Mouse (Mus musculus) left cerebral cortex, adult 11 months (tissue): ENCODE measurements at regions not wholly inside any gene's neighbourhood (a gene's known extent, or its start where the extent isn't known, plus 50 kb on each side); places are given as distances from the start of the nearest gene placed in this dataset.

Experiments
- DNase-seq: peaks from one replicate; pipeline ENCODE4 v3.0.0; 2022; ENCODE audit warnings: low spot score

DNA sequence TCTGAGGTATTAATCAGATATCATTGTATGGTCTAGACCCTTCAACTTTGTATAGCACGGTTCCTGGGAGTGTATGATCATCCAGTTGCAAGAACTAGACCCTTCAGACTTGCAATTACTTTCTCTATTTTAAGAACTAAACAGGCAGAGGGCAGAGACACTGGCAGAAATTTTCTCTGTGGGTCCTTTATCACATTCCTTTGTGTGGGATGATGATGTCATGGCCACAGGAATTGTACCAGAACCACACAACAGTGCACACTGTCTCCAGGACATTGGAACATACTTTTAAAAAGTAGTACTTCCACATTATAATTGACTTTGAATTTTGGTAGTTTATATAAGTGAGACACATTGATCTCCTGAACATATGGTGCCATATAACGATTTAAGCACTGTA is 674.2 kb downstream of the Rfpl4b start:
- DNase-seq = no peak

DNA sequence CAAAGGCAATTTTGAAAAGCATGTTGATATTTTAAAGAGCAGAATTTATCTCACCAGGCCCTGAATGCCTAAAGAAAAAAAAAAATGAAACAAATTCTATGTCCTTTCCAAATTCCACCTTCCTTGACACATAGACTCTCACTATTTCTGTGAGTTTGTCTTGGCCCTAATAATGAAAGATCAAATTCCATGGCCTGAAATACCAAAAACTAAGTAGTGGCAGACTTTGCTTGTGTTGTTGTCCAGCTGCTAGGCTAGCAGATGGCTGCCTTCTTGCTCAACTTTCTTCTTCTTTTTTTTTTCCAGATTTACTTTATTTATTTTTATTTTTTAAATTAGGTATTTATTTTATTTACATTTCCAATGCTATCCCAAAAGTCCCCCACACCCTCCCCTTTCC is 682.4 kb downstream of the Rfpl4b start:
- DNase-seq = no peak

DNA sequence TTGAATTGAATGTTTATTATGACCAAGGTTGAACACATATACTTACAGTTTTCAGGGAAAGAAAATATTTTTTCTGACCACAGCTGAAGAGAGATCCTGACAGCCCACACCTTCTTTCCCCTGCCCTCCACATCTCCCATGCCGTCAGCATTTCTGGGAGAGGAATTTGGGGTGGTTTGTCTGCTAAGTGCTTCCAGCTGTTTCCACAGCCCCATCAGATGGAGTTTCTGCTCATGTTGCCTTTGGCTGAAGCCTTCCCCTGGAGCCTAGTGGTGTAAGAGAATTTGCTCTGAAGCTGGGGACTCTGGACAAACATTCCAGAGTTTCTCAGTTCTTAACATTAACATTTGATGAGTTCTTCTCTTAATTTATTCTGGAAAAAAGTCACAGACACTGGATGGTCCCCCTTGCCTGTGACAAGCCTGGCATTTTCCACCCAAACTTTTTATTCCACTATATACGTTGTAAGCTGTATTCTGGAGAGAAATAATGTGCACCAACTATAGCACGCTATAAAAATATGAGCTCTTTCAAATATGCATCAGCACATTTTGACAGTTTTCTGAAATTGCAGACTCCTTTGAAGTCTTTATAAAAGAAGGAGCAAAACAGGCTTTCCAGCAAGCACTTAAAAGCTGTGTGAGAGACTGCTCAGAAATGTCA is 699.5 kb downstream of the Rfpl4b start:
- DNase-seq = no peak

DNA sequence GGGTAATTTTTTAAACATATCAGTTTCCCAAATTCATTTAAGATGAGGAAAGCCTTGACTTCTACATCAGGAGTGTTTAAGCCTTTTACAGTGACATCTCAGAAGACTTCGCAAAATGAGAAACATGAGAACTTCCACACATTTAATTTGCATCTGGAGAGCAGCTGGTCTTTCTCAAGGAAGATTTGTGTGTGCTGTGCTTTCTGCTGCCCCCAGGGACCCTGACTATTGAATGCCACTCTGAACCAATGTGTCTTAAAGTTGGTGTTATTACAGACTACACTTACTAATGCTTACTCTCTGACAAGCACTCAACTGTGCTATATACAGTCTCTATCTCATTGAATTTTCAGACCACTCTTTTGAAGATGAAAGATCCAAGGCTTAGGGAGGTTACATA is 703.0 kb downstream of the Rfpl4b start:
- DNase-seq = no peak

DNA sequence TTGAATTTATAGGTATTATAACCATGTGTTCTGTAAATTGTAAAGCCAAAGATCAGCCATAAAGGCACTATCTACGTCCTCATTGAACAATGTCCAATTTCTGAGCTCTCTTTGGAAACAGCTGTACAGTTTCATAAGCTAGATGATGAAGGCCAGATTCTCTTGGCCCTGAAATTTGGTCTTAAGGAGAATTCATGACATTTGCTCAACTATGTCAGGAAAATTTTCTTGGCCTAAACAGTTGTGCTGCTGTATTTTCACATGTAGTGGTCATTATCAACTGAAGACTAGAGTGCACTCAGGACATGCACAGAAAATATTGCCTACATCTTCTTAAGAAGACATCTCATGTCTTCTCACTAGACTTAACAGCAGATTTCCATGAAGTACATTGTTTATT is 705.1 kb downstream of the Rfpl4b start:
- DNase-seq = no peak

DNA sequence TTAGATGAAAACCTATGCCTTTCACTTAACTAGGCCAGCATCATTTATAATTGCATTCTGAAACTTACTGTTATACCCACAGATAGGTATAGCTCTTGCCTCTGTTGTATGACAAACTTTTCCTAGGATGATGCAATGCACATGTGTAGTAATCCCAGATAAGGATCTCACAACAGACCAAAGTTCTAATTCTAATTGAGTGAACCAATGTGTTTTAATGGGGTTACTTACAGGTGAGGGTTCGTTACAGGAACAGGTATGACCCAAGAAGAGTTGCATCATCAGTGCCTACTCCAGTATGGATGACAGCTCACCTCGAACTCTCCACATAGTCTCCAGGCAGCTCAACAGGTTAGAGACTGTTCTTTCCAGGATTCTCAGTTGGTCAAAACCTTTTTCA is 707.4 kb downstream of the Rfpl4b start:
- no peak for DNase-seq

DNA sequence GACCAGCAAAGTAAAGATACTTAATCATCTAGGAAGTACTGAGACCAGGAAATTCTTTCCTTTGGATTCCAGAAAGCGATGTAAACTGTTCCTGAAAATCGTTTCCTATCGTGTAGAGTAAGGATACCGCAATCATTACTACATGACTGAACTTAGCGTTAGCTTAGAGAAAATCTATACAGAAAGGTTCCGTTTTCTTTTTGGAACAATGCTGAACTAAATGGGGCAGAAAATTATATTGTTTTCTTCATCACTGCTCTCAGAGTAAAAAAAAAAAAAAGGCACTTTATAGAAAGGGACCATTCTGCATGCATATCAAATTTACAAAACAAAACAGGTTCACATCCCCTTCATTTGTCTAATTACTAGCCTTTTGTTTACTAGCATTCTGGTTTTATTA is 713.0 kb downstream of the Rfpl4b start:
- DNase-seq = no peak

DNA sequence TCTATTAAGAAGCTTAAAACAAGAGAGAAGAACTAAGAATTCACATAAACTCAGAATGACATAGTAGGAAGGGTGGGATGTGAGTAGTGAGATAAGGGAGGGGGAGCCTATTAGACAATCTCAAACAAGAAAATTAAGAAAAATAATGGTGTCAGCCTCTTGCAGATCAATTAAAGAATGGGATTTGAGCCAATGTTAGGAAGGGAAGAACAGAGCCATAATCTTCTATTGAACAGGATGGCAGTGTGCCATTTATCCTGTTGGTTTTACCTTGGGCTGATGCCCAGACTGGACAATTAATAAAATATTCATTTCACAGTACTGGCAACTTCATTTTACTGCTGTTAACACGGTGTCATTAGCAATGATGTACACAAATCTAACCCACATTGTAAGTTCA is 718.0 kb downstream of the Rfpl4b start:
- DNase-seq = no peak

DNA sequence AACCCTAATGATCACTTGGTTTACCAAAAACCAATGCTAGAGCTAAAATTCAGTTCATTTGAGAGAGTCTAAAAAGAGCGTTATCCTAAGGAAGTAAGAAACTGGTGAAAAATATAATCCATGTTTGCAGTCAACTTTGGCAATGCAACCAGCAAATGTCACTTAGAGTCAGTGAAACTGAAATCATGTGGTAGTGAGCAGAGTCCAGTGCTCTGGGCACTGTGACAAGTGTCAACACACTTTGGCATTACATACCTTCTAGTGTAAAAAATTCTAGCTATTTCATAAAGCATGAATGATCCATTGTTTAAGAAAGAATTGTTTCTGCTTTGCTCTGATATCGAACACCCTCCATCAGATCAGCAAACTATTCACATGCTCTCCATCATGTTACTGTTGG is 743.1 kb downstream of the Rfpl4b start:
- DNase-seq = no peak

DNA sequence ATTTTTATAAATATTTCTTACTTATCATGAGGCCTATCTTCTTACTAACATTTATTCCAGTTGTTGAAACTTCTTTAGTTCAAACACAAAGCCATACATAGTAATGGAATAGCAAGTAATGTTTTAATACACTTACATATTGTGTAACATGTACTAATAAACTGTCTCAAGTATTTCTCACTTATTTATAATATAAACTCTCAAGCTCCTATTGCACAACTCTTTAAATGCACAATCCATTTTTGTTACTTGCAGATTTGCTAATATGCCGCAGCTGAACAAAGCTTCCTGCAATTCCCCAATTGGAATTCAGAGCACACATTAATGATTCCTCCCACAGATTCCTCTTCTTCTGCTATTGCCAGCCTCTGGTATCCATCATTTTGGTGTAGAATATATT is 749.2 kb downstream of the Rfpl4b start:
- DNase-seq = no peak

DNA sequence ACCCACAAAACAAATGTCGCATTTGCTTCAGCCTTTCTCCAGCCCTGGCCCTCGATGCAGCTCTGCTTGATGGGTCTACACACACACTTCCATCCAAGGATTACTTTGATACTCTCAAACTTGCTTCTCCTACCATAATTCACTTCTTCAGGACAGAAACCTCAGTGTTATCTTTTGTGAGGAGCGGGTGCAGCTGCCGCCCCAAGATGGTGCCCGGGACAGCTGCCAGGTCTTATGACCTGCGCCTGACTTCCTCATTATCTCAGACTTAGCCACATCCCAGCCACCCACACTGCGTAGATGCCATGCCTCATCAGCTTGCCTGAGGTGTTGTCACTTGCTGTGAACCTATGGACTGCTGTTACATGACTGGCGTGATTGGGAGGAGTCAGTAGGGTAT is 762.5 kb downstream of the Rfpl4b start:
- no peak for DNase-seq

DNA sequence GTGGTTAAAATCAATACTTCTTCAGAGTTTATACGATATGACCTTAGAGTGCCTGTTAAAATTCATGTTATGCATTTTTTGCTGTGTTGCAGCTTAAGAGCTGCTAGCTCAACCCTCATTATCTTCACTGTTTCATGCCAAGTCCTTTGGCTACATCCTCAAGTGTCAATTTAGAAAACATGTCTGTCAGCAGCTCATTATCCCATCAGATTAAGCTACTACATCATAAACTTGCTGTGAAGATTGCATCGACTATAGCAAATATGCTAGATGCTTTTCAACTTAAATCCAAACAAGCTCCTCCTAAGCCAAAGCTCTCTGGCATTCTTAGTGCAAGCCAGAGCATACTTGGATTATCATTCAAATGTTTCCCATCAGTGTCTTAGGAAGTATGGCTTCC is 811.1 kb downstream of the Rfpl4b start:
- no peak for DNase-seq

DNA sequence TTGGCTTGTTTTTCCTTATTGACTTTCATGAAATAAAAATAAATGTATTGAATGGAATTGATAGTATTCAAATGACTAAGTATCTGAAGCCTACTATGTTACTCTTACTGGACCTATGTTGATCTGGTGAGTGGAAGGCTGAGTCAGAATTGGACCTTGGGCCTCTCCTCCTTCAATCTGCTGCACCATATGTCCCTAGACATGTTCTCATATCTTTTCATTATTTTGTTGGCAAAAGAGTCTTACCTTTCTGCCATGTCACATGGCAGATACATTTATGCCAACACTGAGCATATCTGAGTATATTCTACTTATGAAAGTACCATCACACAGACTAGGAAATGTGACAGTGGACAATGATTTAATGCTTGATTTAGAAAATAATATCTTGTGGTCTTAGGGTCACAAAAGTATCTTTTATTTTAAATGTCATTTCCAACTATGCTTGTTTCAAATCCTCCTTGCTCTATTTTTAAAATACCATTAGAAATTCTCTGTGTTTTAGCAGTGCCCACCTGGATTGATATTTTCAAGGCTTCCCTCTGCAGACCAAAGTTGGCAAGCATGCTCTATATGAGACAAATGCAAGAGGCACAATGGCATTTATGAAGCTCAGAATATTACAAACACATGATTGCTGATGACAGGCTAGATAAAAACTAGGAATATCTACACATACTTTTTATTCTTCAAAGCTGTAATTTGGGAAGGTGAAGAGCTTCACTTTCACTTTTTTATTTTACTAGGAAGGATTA is 825.7 kb downstream of the Rfpl4b start:
- DNase-seq = no peak

DNA sequence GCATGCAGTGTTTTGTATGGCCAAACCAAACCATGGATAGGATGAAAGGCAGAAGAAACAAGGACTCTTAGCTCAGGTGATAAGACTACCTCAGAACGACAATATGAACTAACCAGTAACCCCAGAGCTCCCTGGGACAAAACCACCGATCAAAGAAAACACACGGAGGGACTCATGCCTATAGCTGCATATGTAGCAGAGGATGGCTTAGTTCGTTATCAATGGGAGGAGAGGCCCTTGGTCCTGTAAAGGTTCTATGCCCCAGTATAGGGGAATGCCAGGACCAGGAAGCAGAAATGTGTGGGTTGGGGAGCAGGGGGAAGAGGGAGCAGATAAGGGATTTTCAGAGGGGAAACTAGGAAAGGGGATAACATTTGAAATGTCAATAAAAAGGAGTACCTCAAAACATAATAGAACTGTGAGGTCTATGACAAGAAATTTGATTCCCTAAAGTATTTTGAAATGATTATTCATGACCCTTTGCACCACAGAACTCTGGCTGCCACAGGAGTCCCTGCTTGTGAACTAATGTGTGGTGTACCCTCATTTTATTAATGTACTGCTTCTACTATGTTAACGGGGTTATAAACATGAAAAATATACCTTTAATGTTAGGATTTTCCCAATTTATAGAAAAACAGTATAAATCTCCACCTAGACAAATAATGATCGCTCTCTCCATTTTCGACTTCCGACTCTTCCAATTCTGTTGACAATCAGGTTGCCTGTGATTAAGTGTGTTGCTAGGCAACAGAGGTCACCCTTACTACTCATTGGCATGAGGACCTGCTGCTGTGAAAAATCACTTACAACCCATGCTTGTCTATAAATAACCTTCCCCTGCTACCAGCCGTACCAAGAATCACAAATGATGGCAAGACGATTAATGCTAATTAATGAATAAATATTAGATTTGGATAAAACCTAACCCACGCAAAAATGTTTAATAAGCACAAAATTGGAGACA is 833.0 kb downstream of the Rfpl4b start:
- DNase-seq = no peak

DNA sequence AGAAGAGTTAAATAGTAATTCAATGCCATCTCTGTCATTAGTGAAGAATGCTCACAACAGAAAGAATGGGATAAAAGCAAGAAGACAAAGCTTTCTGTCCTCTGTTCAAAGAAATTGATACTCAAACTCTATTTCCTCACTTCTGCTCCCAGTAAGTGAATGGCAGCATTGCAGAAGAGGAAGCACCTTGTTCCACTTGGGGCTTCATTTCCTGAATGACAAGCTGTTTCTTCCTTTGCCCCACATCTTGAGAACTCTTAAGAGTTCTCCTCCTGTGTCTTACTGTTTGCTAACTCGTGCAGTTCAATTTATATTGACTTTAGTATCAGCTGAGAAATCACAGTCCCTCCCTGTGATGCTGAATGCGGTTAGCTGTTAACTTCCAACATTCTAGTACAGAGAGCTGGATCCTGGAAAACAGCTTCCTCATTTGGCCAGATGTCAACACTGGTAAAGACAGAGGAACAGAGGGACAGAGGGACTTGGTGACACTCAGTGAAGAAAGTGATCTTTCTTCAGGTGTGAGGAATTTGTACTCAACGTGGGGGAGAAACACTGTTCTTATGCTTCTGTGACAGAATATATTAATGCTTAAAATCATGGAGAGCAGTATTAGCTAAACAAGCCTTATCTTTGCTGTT is 840.3 kb upstream of the Marcks start:
- no peak for DNase-seq

DNA sequence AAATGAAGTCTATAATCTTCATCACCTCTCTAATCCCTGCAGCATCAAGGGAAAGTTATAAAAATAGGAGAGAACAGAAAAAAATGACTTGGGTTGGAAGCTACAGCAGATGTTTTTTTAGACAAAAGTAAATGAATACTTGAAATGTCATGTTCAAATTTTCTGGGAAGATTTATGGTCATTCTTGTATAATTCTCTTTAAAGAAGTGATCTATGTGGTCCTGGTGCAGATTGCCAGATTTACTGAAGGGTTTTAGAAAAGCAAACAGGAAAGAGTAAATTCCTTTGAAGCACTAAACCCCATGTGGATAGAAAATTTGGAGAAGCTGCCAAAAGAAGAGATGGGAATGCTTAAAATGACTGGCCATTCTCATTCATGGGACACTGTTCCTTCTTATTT is 821.3 kb upstream of the Marcks start:
- DNase-seq = no peak

DNA sequence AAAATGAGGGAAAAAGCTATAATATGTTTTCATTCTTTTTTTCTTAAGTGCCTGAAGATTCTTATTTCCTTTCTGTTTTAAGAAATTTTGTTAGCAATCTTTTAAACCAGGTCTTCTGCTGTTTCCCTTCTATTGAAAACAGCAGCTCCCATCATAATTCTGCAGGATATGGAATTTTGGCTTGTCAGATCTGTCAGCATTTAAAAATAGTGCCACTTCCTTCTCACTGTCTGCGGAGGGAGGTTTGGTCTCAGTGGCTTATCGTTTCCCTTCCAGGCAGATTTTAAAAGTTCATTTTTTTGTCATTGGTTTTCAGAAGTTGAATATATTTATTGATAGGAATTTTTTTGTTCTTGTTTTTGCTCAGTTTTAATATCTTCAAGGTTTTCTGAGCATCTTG is 776.1 kb upstream of the Marcks start:
- DNase-seq = no peak

DNA sequence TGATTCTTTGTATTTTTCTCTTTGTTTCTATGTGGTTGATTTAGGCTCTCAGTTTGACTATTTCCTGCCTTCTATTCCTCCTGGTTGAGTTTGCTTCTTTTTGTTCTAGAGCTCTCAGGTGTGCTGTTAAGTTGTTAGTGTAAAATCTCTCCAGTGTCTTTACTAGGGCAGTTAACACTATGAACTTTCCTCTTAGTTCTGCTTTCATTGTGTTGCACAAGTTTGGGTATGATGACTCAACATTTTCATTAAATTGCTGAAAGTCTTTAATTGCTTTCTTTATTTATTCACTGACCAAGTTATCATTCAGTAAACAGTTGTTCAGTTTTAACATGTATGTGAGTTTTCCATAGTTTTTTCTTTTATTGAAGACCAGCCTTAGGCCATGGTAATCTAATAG is 772.9 kb upstream of the Marcks start:
- no peak for DNase-seq

DNA sequence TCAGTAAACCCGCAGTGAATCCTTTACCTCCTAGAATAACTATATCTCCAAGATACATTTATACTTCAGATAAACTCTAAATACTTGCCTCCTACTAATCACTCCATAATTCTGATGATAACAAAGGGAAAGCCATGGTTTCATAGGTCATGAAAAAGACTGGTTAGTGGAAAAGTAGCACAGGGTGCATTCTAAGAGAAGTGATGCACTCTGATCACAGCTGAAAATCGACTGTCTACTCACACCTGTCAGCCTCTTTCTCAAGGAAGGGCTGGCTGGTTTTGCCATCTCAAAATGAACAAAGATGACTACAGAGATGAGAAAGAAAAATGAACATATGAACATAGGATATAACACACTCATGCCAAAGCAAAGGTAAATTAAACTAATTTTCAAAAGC is 769.6 kb upstream of the Marcks start:
- no peak for DNase-seq

DNA sequence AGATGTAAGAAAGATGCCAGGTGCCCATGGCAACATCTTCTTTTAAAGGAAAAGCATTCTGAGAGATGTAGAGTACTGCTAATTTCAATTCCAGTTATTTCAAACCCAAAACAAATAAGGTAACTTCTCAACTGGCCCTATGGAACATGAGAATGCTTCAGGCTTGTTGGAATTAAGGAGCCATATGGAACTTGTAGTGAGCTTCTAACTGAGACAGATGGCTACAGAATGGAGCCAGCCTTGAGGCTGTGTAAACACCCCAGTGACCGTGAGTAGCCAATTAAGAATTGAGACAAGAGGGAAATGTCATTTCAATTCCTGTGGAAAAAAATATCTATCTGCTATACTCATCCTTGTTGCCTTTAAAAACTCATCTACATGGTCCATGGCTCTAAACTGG is 769.0 kb upstream of the Marcks start:
- DNase-seq = peak; percentile 2

DNA sequence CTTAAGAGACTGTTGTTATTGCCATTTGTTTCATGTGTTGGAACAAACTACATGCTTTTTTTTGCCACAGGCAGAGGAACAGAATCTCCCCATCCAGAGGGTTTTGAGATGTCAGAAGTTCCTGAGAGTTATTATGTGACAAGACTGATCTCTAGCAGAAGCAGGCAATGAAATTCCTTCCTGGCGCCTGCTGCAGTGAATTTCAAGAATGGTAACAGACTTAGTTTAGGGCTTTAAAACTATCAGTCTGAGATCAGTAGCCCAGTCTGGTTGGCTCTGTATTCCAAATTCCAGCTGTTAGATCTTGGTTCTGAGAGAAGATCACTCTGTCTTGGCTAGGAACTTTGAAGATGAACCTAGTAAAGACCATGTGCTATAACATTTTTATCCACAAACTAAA is 749.2 kb upstream of the Marcks start:
- no peak for DNase-seq

DNA sequence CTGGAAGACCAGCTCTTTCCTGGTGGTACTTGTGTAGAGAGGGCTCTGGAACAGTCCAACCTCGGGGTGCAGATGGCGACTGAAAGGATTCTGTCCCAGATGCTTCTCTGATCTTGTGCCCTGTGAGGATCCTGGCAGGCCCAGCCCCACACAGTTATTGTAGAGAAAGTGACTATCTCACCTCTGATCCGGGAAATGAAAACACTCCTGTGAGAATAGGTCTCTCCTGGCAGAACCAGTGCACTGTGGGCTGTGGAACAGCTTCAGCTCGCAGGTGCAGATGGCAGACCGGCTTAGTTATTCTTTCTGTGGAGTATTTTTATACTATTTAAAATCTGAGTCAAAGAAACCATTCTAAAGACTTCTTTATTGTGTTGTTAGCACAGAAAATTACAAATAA is 742.1 kb upstream of the Marcks start:
- DNase-seq = no peak
